Mouse (Mus musculus) A20 (cell line): ENCODE results near the gene Hsd17b6.

Experiments used
- DNase-seq: peaks from one replicate; pipeline ENCODE4 v3.0.0-alpha.2; 2011; ENCODE audit warnings: low read depth, low spot score

Hsd17b6 gene

DNA sequence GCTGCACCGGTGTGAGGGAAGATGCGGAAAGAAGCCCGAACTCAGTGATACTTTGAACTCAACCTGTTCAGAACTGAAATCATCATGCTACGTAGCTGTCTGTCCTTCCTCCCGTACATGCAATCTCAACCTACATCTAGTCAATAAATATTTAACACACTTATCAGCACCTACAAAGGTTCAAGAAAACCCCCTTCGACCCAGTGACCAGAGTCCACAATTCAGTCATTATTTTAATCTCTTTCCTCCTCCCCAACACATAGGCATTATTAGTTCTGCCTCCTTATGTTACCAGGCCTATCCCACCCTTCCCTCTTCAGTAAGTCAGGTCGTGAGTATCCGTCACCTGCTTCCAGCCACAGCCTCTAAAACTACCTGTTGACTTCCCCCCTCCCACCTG is 1.9 kb downstream of the Hsd17b6 start:
- DNase-seq = no peak

DNA sequence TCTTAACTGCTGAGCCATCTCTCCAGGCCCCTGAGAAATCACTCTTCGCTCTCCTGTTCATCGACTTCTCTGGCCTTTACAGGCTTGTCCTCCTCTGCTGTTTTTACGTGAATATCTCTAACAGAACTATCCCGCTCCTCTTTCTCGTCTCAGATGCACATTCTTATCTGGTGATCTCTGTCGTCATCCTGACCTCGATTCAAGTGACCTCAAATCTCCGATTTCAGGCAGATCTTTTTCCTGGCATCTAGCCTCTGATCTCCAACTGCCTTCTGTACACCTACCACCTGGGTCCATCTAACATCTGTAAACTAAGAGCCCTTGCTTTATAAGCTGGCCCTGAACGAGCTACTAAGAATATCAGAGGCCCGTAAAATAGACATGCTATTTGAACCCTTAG is 2.5 kb downstream of the Hsd17b6 start:
- no peak for DNase-seq

DNA sequence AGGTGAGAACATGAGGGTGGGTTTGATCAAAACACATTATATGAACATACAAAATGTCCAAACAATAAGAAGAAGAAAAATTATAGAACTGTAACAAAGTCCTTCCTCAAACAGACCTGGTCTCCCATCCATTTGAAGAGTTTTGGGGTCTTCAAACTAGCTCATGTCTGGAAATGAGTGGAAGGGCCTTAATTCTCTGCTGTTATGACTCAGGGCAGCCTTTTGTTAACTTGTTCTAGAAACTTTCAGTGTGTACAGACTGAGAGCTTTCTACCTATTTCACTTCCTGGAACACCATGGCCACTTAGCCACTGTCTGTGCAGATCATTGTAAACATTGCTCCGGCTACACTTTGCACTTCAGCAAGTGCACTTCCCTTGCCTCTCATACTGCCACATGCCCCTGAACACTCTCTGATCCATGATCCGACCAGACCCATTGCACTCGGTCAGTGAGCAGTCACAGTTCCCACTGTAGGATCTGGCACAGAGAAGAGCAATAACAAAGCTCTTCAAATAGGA is 4.1 kb downstream of the Hsd17b6 start:
- DNase-seq = no peak

DNA sequence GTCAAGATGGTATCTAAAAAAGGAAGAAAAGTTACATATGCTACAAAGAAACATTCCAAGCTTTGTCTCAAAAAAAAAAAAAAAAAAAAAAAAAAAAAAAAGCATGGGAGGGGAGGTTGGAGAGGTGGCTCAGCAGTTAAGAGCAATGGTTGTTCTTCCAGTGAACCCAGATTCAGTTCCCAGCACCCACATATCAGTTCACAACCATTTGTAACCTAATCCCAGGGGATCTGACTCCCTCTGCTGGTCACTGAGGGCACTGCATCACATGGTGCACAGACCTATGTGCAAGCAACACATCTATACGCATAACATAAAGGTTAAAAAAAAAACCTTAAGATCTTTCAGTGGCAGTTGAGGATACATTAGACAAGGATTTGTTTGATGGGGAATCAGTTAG is 9.2 kb downstream of the Hsd17b6 start:
- peak; percentile 28 for DNase-seq

DNA sequence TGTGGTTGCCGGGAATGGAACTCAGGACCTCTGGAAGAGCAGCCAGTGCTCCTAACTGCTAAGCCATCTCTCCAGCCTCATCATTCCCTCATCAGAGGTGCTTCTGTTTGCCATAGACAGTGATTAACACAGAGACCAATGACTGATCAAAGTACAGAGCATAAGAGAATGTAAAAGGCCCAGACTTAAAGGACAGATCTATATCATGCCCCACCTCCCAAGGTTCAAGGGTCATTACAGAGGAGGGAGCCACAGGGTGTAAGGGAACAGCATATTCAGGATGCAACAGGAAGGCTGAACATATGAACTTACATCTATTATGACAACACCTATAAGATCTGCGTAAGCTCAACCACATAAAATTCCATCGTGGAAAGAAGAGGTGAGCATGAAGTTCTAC is 10.7 kb downstream of the Hsd17b6 start:
- DNase-seq = no peak

DNA sequence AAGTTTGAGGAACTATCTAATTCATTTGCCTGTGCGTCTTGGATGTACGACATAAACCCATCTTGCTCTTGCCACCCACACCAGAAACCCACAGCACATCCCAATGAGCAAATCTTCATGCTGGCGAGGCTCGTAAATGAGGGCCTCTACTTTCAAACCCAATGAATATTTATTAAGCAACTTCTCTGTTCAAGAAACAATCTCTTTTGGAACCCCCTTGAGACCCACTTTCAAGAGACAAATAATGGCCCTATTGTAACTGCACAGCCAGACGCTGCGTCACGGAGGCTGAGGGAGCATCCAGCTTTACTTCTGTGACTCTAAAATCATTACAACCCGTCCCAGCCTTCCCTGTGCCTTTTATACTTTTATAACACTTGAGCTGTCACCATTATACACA is 21.8 kb downstream of the Hsd17b6 start:
- DNase-seq = no peak

DNA sequence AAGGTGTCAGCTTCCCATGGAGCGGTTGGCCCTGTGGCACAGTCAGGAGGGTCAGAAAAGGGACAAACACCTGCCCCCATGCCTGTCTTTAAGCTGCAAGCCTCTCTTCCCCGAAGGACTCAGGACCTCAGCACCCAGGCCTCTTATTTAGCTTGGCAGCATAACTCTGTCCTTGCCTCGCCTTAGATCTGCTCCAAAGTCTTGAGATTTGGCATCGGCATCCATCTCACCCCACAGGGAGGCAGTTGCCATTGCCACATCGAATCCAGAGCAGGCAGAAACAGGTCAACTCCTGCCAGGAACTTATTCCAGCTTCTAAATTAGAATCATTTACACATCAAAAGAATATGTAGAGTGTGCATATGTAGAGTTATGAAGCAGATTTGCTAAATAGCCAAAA is 22.8 kb downstream of the Hsd17b6 start:
- no peak for DNase-seq

DNA sequence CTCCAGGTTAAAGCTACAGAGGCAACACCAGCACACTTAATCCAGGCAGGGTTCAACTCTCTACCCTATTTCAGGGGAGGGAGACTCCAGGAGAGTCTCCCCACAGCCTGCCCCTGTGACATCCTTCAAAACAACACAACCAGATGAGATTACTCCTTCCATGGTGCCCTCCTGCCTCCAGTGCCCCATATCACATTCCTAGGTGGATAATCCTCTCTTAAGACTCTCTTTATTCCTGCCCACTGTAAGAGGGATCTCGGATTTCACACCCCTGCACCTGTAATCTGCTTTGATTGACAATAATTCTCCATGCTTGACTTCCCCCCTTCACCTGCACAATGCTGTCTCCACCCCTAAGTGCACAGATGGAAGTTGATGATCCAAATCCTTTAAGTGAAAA is 31.9 kb downstream of the Hsd17b6 start:
- DNase-seq = no peak

DNA sequence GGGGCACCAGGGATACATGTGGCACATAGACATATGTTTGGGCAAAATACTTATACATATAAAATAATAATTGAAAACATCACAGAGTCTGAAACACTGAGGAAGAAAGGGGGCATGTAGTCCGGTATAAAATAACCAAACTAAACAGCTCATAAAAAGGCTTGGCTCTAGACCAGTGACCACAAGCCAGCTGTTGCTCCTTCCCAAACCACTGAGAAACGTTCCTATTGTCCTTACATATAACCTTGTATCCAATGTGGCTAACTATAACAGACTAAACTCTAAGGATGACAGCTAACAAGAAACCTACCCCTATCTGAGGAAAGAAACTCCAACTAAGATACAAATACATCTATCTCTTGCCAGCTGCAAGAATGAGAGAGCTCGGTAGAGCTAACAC is 33.3 kb downstream of the Hsd17b6 start:
- no peak for DNase-seq

DNA sequence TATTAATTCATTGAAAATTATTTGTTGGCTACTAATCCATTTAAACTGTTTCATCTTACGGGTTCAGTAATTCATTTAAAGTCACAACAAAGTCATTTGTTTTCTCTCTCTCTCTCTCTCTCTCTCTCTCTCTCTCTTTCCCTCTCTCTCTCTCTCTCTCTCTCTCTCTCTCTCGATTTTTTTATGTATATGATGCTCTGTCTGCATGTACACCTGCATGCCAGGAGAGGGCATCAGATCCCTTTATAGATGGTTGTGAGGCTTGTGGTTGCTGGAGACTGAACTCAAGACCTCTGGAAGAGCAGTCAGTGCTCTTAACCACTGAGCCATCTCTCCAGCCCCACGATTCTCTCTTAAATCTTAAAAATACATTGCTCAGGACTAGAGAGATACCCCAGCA is 36.3 kb downstream of the Hsd17b6 start:
- peak; percentile 52 for DNase-seq

DNA sequence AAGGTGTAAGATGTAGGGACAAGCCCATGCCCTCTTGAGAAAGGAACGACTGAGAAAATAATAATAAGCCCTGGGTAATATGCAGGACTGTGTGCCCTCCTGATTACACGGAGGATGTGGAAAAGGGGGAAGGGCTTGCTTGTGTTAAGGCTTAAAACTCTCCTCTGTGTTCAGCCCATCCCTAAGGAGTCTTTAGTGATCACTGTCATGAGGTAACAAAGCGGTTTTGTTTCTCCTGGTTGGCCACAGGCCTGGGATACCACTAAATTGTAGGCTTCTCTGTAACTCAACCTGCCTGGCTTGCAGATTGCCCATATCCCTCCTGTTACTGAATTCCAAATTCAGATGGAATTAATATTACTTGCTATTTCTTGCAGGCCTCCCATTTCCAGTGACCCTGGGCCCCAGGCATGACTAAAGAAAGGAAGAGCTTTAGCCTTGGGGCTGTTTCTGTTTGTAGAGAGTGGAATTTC is 37.0 kb downstream of the Hsd17b6 start:
- no peak for DNase-seq

DNA sequence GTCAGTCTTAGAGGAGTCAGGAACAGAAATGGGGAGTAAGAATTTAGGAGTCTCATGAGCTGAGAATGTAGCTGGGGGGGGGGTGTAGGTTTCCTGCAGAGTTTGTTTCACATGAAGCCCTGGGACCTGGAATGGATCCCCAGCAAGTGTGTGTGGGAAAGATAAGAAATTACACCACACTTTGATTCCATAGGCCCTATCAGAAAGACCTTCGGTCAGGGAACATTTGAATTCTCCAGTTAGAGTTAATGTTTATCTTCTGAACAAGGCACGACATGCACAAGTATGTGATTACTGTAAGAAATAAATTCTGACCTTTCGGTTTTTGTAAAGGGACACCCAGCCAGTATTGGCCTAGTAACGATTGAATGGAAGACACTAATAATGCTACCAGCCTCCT is 37.6 kb downstream of the Hsd17b6 start:
- DNase-seq = no peak

DNA sequence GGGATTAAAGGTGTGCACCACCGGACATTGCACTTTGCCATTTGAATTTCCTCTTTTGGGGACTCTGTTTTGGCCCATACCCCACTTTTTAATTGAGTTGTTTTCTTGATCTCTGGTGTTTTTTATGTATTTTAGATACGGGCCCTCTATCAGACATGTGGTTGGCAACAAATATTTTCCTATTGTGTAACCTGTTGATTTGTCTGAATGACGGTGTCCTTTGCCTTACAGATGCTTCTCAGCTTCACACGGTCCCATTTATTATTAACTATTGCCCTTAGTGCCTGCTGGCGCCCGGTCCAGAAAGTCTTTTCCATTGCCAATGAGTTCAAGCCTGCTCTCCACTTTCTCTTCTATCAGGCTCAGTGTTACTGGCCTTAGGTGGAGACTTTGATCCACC is 40.9 kb downstream of the Hsd17b6 start:
- DNase-seq = no peak

DNA sequence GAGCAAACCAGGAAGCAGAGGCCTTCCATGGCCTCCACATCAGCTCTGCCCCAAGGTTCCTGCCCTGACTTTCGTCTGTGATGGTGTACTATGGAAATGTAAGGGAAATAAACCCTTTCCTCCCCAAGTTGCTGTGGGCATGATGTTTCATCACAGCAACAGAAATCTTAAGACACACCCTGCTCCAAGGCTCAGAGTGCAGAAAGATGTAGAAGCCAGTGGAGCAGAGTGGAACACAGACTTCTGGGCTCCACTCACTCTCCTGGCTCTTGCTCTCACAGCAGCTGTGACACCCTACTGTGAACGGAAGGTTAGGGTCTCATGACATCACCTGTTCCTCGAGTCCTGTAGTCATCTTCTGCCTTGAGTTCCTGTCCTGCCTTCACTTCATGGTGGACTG is 43.4 kb downstream of the Hsd17b6 start:
- DNase-seq = no peak

DNA sequence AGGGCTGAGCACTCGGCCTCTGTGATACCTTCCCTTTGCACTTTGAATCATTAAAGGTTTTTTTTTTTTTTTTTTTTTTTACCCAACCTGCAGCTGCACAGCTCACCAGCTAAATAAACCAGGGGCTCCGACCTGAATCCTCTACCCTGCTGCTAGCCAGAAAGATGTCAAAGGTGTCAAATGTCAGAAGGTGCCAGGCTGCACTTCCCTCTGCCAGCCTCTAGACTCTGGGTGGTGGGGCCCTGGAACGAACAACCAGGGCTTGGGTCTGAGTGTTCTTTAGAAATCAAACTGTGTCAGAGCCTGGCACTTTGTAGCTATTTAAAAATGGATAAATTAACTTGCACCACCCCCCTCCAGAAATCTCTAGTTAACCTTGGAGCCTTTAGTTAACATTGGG is 45.0 kb downstream of the Hsd17b6 start:
- no peak for DNase-seq

DNA sequence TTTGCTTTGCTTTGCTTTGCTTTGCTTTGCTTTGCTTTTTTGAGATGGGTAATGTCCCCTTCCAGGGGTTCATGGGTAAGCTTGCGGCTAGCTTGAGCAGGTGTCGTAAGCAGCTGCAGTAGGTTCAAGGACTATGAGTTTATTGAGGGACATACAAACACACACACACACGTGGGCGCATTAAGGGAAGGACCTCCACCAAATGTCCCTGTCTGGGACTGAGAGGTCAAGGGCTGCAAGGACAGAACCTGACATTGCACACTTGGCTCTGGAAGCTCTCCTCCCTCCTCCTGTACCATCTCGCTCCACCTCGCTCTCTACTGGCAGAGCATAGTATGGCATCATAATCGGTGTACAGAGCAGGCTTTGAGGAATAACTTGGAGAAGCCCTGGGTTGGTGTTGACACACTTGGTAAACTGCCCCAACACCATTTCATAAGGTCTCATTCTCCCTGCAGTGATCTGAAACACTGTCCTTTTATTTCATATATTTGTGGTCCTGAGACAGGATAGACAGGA is 48.2 kb downstream of the Hsd17b6 start:
- DNase-seq = no peak

DNA sequence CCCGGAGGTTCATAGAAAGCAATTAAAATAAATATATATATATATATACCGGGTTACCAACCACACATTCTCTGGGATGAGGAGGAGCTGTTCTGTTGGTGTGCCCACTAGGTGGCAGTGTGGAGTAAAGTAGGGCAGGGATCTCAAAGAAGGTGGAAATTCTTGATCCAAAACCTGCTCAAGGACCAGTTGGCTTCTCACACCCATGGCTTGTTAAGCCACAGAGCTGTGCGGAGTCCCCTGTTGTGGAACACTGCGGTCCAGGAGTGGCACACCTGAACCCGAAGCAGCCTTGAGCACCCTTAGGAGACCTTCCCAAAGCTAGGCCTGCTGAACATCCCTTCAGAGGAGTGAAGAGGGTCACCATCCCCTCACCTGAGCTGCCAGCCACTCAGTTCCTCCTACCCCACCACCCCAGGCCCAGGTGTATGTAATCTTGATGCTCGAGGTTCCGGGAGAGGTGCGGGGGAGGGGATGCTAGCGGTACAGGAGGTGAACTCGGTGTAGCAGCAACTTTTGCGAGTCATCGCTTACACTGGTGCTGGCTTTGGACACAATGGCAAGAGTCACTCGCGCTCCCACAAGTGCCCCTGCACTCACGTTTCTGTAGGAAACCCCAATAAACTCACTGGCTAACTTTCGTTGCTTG is 51.1 kb downstream of the Hsd17b6 start:
- peak; percentile 42 for DNase-seq

DNA sequence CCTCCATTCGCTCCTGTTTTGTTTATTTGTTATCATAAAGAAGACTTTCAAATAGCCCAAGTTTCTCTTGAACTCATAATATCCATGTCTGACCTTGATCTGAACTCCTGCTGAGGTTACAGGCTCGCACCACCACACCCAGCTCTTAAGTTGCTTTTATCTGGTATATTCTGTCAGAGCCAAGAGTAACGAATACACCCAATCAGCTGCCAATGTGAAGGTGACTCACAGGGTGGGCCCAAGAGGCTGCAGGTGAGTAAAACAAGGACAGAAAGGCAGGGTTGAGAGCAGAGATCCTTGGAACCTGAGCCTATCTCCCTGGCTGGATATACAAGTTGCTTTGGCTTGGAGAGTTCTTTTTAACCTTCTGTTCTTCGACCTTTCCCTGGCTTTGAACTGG is 52.4 kb downstream of the Hsd17b6 start:
- no peak for DNase-seq

DNA sequence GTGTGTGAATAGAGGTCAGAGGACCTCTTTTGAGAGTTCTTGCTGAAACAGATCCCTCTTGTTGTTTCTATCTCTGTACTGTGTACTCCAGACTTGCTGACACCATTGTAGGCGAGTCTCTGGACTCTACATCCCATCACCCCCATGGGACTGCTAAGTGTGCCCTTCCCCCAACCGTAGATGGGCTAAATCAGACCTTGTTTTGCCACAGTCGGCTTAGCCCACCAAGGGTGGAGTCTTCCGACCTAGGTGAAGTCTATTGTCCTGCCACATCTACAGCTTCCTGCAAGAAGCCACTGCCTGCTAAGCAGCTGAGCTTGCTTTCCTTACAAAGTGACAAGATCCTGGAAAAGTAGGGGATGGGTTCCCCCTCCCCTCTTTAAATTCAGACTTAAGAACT is 55.6 kb downstream of the Hsd17b6 start:
- no peak for DNase-seq

DNA sequence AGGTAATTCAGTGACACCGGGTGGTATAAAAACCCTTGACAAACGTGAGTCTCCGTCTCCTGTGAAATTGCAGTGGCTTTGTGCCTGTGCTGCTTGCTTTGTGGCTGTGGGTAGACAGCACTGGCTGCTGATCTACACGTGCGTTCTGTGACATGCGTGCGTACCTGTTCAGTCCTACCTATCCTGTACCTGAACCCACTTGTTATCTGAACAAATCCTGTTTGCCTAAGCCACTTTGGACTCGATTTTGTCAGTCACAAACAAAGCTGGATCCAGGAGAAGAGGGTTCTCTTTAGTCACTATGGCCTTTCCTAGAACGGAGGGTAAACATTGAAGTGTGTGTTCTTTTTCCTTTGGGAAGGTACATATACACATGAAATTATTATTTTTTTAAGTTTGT is 56.0 kb downstream of the Hsd17b6 start:
- DNase-seq = no peak

DNA sequence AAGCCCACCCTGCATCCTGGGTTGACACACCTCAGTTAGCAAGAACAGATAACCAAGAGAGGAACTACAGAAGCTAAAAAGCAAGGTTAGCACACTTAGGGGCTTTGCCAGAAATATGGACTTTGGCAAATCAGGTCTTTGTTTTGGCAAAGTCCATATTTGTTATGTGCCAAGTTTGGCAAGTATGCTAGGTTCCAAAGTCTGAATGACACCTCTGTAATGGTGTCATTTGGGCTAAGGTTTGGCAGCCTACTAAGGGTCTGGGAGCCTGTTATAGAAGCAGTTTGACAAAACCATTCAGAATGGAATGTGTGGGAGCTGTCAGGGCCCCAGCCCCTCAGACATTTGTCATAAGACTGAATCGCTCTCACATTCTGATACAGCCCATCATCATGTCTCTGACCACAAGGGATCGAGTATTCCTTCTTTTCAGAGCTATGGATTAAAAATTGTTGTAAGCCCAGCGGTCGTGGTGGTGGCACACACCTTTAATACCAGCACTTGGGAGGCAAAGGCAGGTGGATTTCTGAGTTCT is 57.7 kb downstream of the Hsd17b6 start:
- DNase-seq = no peak

DNA sequence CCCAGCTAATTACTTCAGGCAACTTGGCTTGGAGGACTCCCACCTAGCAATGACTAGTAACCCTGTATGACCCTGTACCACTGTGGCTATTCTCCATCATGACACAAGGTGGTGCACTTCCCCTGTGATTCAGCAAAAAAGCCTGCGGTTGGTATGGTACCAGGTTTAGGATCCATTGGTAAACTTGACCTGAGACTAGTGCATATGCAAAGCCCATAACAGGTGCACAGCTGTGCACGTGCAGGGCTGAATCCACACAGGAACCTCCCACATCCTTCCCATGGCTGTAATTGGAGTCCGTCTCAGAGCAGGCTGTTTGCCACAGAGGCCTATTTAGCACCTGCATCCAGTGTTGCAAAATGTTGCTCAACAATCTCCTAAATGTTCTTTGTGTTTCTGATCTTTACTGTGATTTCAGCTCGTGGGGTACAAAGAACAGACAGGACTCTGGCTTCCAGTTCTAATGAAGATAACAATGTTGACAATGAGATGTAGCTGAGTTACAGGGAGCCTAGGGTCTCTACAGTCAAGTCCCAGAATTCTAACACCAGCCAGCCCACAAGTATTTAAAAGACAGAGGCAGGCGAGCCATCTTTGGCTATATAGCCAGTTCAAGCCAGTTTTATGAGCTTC is 61.9 kb downstream of the Hsd17b6 start:
- DNase-seq = peak; percentile 75
